27 mouse cellular contexts compared by ENCODE assay signal in the genomic region with DNA sequence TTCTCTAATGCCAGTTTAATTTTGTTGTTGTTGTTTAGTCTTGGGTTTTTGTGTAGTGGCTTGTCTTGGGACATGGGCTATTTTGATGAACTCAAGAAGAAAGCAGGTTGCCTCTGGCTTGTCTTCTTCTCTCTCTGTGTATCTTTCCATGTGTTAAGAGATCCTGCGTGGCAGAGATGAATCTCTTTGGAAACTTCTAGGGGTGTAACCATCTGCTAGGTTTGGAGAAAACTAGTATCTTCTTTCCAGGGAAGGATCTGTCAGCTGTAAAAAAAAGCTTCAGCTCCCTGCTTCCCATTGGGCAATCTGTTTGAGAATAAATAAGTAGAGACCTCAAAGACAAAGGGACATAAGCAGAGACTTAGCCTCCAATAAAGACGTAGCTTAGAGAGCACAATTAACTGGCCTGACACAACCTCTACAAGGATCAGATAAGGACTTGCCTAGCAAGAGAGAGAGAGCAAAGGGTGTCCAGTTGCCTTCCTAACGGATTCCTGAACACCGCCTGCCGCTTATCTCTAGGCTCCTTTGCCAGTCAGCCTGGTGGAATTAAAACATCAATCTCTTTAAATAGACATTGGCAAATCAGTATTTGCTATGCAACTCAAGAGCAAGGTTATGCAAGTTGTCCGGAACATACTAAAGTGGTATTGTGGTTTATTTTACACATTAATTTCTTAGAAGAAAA. TPM values are rescaled to one million over a fixed set of nuclear protein-coding genes. Genes with fewer than 3 reads are reported as not detected.
"Had no signal": no experiment of that assay in that cellular context is flagged by ENCODE, and none has a peak within 500 bp of the region (broad histone marks: within the 10 kb centered on the region; RNA-seq: fewer than 3 reads in every experiment).

No protein-coding gene starts in this region.

- H3K4me3 ChIP-seq: gastrocnemius, adult 2 months; heart, embryonic 10.5 days; heart, embryonic 12.5 days; hindbrain, embryonic 10.5 days; hindbrain, embryonic 12.5 days; intestine, embryonic 15.5 days; left cerebral cortex, adult 2 months; limb, embryonic 13.5 days; limb, embryonic 15.5 days; liver, embryonic 12.5 days had no signal

- H3K27me3 ChIP-seq: heart, embryonic 12.5 days; hindbrain, embryonic 12.5 days; intestine, embryonic 15.5 days; limb, embryonic 13.5 days; limb, embryonic 15.5 days; liver, embryonic 12.5 days had no signal

- DNase-seq: gastrocnemius, adult 2 months; gastrocnemius, postnatal 10 days; gastrocnemius, postnatal 25 days; heart, postnatal 10 days; heart, postnatal 4 days; kidney, adult 18-20 months; kidney, adult 8-10 months; kidney, postnatal 10 days; kidney, postnatal 25 days; kidney, postnatal 4 days; left cerebral cortex, postnatal 4 days; lung, adult 18-20 months had no signal

- H3K4me2 ChIP-seq: heart, embryonic 12.5 days; hindbrain, embryonic 12.5 days; hindbrain, embryonic 14.5 days; intestine, embryonic 15.5 days; limb, embryonic 13.5 days; limb, embryonic 15.5 days; liver, embryonic 12.5 days had no signal

- ATAC-seq: hindbrain, embryonic 16.5 days; inflammation-experienced regulatory T-cells, adult 6 months; intestine, embryonic 15.5 days; intestine, postnatal 0 days; liver, embryonic 12.5 days had no signal

- H3K9ac ChIP-seq: heart, embryonic 12.5 days; hindbrain, embryonic 12.5 days; hindbrain, embryonic 14.5 days; intestine, embryonic 15.5 days; limb, embryonic 13.5 days; limb, embryonic 15.5 days; liver, embryonic 12.5 days; liver, embryonic 14.5 days had no signal

- H3K4me1 ChIP-seq: heart, embryonic 10.5 days; heart, embryonic 12.5 days; hindbrain, embryonic 10.5 days; hindbrain, embryonic 12.5 days; intestine, embryonic 15.5 days; limb, embryonic 13.5 days; limb, embryonic 15.5 days; liver, embryonic 12.5 days had no signal

- H3K27ac ChIP-seq: gastrocnemius, adult 2 months; heart, embryonic 10.5 days; hindbrain, embryonic 10.5 days; hindbrain, embryonic 12.5 days; hindbrain, embryonic 14.5 days; intestine, embryonic 15.5 days; left cerebral cortex, adult 2 months; limb, embryonic 13.5 days; limb, embryonic 15.5 days; liver, embryonic 12.5 days; liver, embryonic 14.5 days had no signal

- H3K36me3 ChIP-seq: heart, embryonic 10.5 days; heart, embryonic 12.5 days; hindbrain, embryonic 10.5 days; hindbrain, embryonic 12.5 days; intestine, embryonic 15.5 days; limb, embryonic 13.5 days; limb, embryonic 15.5 days; liver, embryonic 12.5 days had no signal

- H3K9me3 ChIP-seq: heart, embryonic 10.5 days; heart, embryonic 12.5 days; hindbrain, embryonic 10.5 days; hindbrain, embryonic 12.5 days; intestine, embryonic 15.5 days; limb, embryonic 13.5 days; limb, embryonic 15.5 days; liver, embryonic 12.5 days had no signal

RNA-seq across cellular contexts. Expression of gene Dlgap1, which starts 13.5 kb away (rescaled TPM):
- total RNA-seq: granulocyte monocyte progenitor cell, adult 5-6 weeks had no signal
- polyA plus RNA-seq: inflammation-experienced regulatory T-cells, adult 6 months had no signal
